9 mouse cellular contexts compared by ENCODE assay signal in genomic region chr2:90504731-90505171, GRCm38 (mm10).
DNase-seq lines count a peak whose midpoint lies in the region; TF ChIP-seq lines count a peak whose summit lies in the region.
"Had no signal": no experiment of that assay in that cellular context is flagged by ENCODE, and none has a peak within 500 bp of the region (broad histone marks: within the 10 kb centered on the region; RNA-seq: fewer than 3 reads in every experiment).

No protein-coding gene starts in this region.

- H3K27ac ChIP-seq in heart, embryonic 10.5 days, result no peak overlapping the region

- no peaks in the 10 kb centered on the region for H3K36me3 ChIP-seq in heart, embryonic 10.5 days
- H3K36me3 ChIP-seq: G1E had no signal

- H3K9me3 ChIP-seq in heart, embryonic 10.5 days, result no peaks in the 10 kb centered on the region
- H3K9me3 ChIP-seq: G1E had no signal

- peaks cover 13% of the 10 kb centered on the region for H3K4me1 ChIP-seq in heart, embryonic 10.5 days
- H3K4me1 ChIP-seq in lung, adult 2 months (ENCODE audit: control insufficient read depth, insufficient read depth, low read length), result peaks cover 21% of the 10 kb centered on the region

- peak; percentile 84 to 89 for DNase-seq in heart, adult 18-20 months
- no peak for DNase-seq in heart, embryonic 10.5 days (ENCODE audit: low spot score)
- peak; percentile 41 for DNase-seq in adrenal gland, adult 2 months
- DNase-seq in frontal cortex, postnatal 10 days (ENCODE audit: low spot score in 2 of 2), result peak; percentile 67 to 81
- DNase-seq in layer of hippocampus, adult 18-20 months (ENCODE audit: low spot score in 2 of 2), result peak; percentile 59 to 84
- DNase-seq in lung, adult 2 months, result peak; percentile 48
- DNase-seq in right cerebral cortex, postnatal 4 days, result peak; percentile 44
- no peak for DNase-seq in yolk sac, embryonic 10.5 days (ENCODE audit: low spot score)

- 75% methylated on average over 6 of the region's 6 CpGs for WGBS in heart, embryonic 10.5 days
- 27% methylated on average over 6 of the region's 6 CpGs for WGBS in lung, adult 2 months

- TF ChIP-seq POLR2A in lung, adult 2 months (IDR thresholded peaks at IDR 0.05; ENCODE audit: borderline replicate concordance, extremely low read depth, low read depth, low read length), result no peak

- no peak overlapping the region for H3K4me3 ChIP-seq in heart, embryonic 10.5 days
- H3K4me3 ChIP-seq in lung, adult 2 months (replicated peaks; ENCODE audit: extremely low read depth, low read depth, low read length), result no peak overlapping the region

- no peaks in the 10 kb centered on the region for H3K27me3 ChIP-seq in heart, embryonic 10.5 days (ENCODE audit: insufficient read depth, poor library complexity, severe bottlenecking)

- TF ChIP-seq CTCF in lung, adult 2 months (IDR thresholded peaks at IDR 0.05; ENCODE audit: insufficient read depth, low read length), result 0 out of 2 replicates have a peak, but pooled peaks have one; percentile 11

Comparison
In these comparisons a context has a peak if more than half of its experiments do, and no peak if none do; other contexts are left out.
1. DNase-seq: peak in heart, adult 18-20 months (2 of 2), adrenal gland, adult 2 months (single experiment), frontal cortex, postnatal 10 days (2 of 2), layer of hippocampus, adult 18-20 months (2 of 2), lung, adult 2 months (single experiment) and right cerebral cortex, postnatal 4 days (single experiment); none in heart, embryonic 10.5 days (single experiment) and yolk sac, embryonic 10.5 days (single experiment).